Mouse (Mus musculus) embryonic stem cell, embryonic (primary cell): Measurements from ENCODE around the gene Rabl3.

Experiments
- CTCF ChIA-PET, 4 experiments: fragments of 300-600 bp in 2 of 4; fragments of 350-600 bp in 2 of 4; sonication (Branson Sonifier 250); formaldehyde crosslinking; loops; one replicate each; lab custom pipeline; 2022; ENCODE audit warnings: inconsistent platforms in 2 of 4; lab: Charles Lee
- POLR2A ChIA-PET, 4 experiments: fragments of 300-600 bp in 2 of 4; fragments of 350-600 bp in 2 of 4; sonication (Branson Sonifier 250); formaldehyde crosslinking; loops; one replicate each; lab custom pipeline; 2022; ENCODE audit warnings: antibody characterized with exemption in 4 of 4, inconsistent platforms in 1 of 4; lab: Charles Lee

Rabl3 gene

GRCm38 (mm10) chr16:37575325-37575724 is 35.6 kb downstream of the Rabl3 start:
- ChIA-PET CTCF (interaction anchor here in 2 of 4 experiments (1.0 to 1.3 kb wide), 2 partner anchors 107 to 606 kb away, joined by 3 to 4 read pairs; no protein-coding TSS in a partner anchor), POLR2A (interaction anchor here in 1 of 4 experiments (1.0 kb wide), 1 partner anchor 35 kb away, joined by 3 read pairs; the partner anchor contains the start of genes Gtf2e1 and Rabl3)

- POLR2A ChIA-PET = interaction anchor here in 1 of 4 experiments (1.6 kb wide), 1 partner anchor 40 kb away, joined by 3 read pairs; the partner anchor contains the start of genes Gtf2e1 and Rabl3
Measured at GRCm38 (mm10) chr16:37579591-37579990, 39.9 kb downstream of the Rabl3 start.

GRCm38 (mm10) chr16:37579994-37580393 is 40.3 kb downstream of the Rabl3 start, which contains the start of gene Hgd:
Hgd (plus strand) TSS chr16:37580153.
- POLR2A ChIA-PET = interaction anchor here in 1 of 4 experiments (1.6 kb wide), 1 partner anchor 40 kb away, joined by 3 read pairs; the partner anchor contains the start of genes Gtf2e1 and Rabl3

More at GRCm38 (mm10) chr16:37579591-37579990, 39.9 kb downstream of the Rabl3 start:
- CTCF ChIA-PET = interaction anchor here in 2 of 4 experiments (0.6 to 1.2 kb wide), 2 partner anchors 33 to 103 kb away, joined by 3 to 4 read pairs; no protein-coding TSS in a partner anchor

GRCm38 (mm10) chr16:37580651-37581050 is 41.0 kb downstream of the Rabl3 start:
- ChIA-PET CTCF (interaction anchor here in 1 of 4 experiments (0.7 kb wide), 1 partner anchor 72 kb away, joined by 14 read pairs; no protein-coding TSS in a partner anchor), POLR2A (interaction anchor here in 2 of 4 experiments (0.7 to 1.6 kb wide), 3 partner anchors 8 to 53 kb away, joined by 3 to 6 read pairs (median 4); partner anchors contain the start of genes Gtf2e1 (in 1 of the 2) and Rabl3 (in 1 of the 2))

More at GRCm38 (mm10) chr16:37579994-37580393, 40.3 kb downstream of the Rabl3 start, which contains the start of gene Hgd:
- CTCF ChIA-PET = interaction anchor here in 2 of 4 experiments (0.6 to 1.2 kb wide), 2 partner anchors 34 to 103 kb away, joined by 3 to 4 read pairs; no protein-coding TSS in a partner anchor

- CTCF ChIA-PET = no interaction called here
Measured at GRCm38 (mm10) chr16:37581901-37582300, 42.2 kb downstream of the Rabl3 start.

GRCm38 (mm10) chr16:37583306-37583705 is 43.6 kb downstream of the Rabl3 start:
- ChIA-PET CTCF (no interaction called here), POLR2A (interaction anchor here in 2 of 4 experiments (0.6 to 1.0 kb wide), 2 partner anchors 46 to 1995 kb away, joined by 3 to 4 read pairs; no protein-coding TSS in a partner anchor)

More at GRCm38 (mm10) chr16:37581901-37582300, 42.2 kb downstream of the Rabl3 start:
- POLR2A ChIA-PET = no interaction called here

GRCm38 (mm10) chr16:37583801-37584200 is 44.1 kb downstream of the Rabl3 start:
- ChIA-PET POLR2A (interaction anchor here in 3 of 4 experiments (0.6 to 1.3 kb wide), 10 partner anchors 11 to 1996 kb away, joined by 3 to 5 read pairs (median 3); partner anchors contain the start of genes Gtf2e1 (in 1 of the 3) and Rabl3 (in 1 of the 3)), CTCF (interaction anchor here in 2 of 4 experiments (0.6 to 1.0 kb wide), 4 partner anchors 10 to 98 kb away, joined by 3 read pairs; no protein-coding TSS in a partner anchor)

- ChIA-PET CTCF (interaction anchor here in 3 of 4 experiments (0.6 to 1.0 kb wide), 6 partner anchors 10 to 1230 kb away, joined by 3 to 6 read pairs (median 3); no protein-coding TSS in a partner anchor), POLR2A (interaction anchor here in 3 of 4 experiments (0.5 to 1.3 kb wide), 12 partner anchors 12 to 996 kb away, joined by 3 to 6 read pairs (median 3); partner anchors contain the start of genes Gtf2e1 (in 3 of the 3) and Rabl3 (in 3 of the 3))
Measured at GRCm38 (mm10) chr16:37584218-37585035, 44.7 kb downstream of the Rabl3 start.

GRCm38 (mm10) chr16:37585129-37585563 is 45.5 kb downstream of the Rabl3 start:
- CTCF ChIA-PET = interaction anchor here in 1 of 4 experiments (0.6 to 0.8 kb wide), 2 partner anchors 11 to 1229 kb away, joined by 3 to 6 read pairs; no protein-coding TSS in a partner anchor

GRCm38 (mm10) chr16:37590921-37591320 is 51.2 kb downstream of the Rabl3 start:
- CTCF ChIA-PET = no interaction called here
- POLR2A ChIA-PET = no interaction called here

More at GRCm38 (mm10) chr16:37585129-37585563, 45.5 kb downstream of the Rabl3 start:
- POLR2A ChIA-PET = interaction anchor here in 2 of 4 experiments (0.7 to 1.2 kb wide), 3 partner anchors 38 to 45 kb away, joined by 3 to 6 read pairs (median 4); partner anchors contain the start of genes Gtf2e1 (in 2 of the 2) and Rabl3 (in 2 of the 2)

GRCm38 (mm10) chr16:37591551-37591950 is 51.9 kb downstream of the Rabl3 start:
- ChIA-PET POLR2A (no interaction called here), CTCF (no interaction called here)

GRCm38 (mm10) chr16:37597412-37597811 is 57.7 kb downstream of the Rabl3 start:
- POLR2A ChIA-PET = no interaction called here
- CTCF ChIA-PET = interaction anchor here in 1 of 4 experiments (0.6 kb wide), 1 partner anchor 351 kb away, joined by 6 read pairs; no protein-coding TSS in a partner anchor

- ChIA-PET CTCF (no interaction called here), POLR2A (interaction anchor here in 1 of 4 experiments (0.6 kb wide), 1 partner anchor 126 kb away, joined by 3 read pairs; no protein-coding TSS in a partner anchor)
Measured at GRCm38 (mm10) chr16:37598463-37598862, 58.8 kb downstream of the Rabl3 start.

GRCm38 (mm10) chr16:37599326-37599725 is 59.6 kb downstream of the Rabl3 start:
- CTCF ChIA-PET = no interaction called here
- POLR2A ChIA-PET = interaction anchor here in 1 of 4 experiments (0.6 kb wide), 1 partner anchor 13 kb away, joined by 7 read pairs; no protein-coding TSS in a partner anchor

- ChIA-PET CTCF (interaction anchor here in 1 of 4 experiments (0.7 kb wide), 1 partner anchor 14 kb away, joined by 3 read pairs; no protein-coding TSS in a partner anchor), POLR2A (interaction anchor here in 1 of 4 experiments (0.7 to 1.0 kb wide), 3 partner anchors 19 to 992 kb away, joined by 3 to 4 read pairs (median 3); no protein-coding TSS in a partner anchor)
Measured at GRCm38 (mm10) chr16:37603431-37603830, 63.7 kb downstream of the Rabl3 start.

- CTCF ChIA-PET = interaction anchor here in 1 of 4 experiments (0.8 kb wide), 1 partner anchor 31 kb away, joined by 3 read pairs; no protein-coding TSS in a partner anchor
- POLR2A ChIA-PET = interaction anchor here in 1 of 4 experiments (0.7 to 1.0 kb wide), 3 partner anchors 20 to 993 kb away, joined by 3 to 4 read pairs (median 3); no protein-coding TSS in a partner anchor
Measured at GRCm38 (mm10) chr16:37604243-37604642, 64.6 kb downstream of the Rabl3 start.

GRCm38 (mm10) chr16:37610333-37610732 is 70.6 kb downstream of the Rabl3 start:
- POLR2A ChIA-PET = interaction anchor here in 1 of 4 experiments (0.9 kb wide), 1 partner anchor 7 kb away, joined by 3 read pairs; no protein-coding TSS in a partner anchor

More at GRCm38 (mm10) chr16:37610333-37610732, 70.6 kb downstream of the Rabl3 start:
- CTCF ChIA-PET = no interaction called here
